Mouse (Mus musculus): ENCODE measurements around the gene Chpt1. TPM values are rescaled to one million over a fixed set of nuclear protein-coding genes. Genes with fewer than 3 reads are reported as not detected.

Gene Chpt1
- polyA plus RNA-seq, 1 experiment: 29.6 TPM

- H3K36me3 ChIP-seq (ENCODE audit: control insufficient read depth, insufficient read depth): no peaks in the 10 kb centered on the region
- no peak overlapping the region for H3K4me3 ChIP-seq
- no peaks in the 10 kb centered on the region for H3K79me2 ChIP-seq (ENCODE audit: control insufficient read depth, insufficient read depth)
- H3K27me3 ChIP-seq (ENCODE audit: control insufficient read depth, insufficient read depth, insufficient read length): no peaks in the 10 kb centered on the region
- no peak overlapping the region for H3ac ChIP-seq (ENCODE audit: control insufficient read depth, insufficient read length)
- no peak overlapping the region for H3K4me2 ChIP-seq (ENCODE audit: low read depth)
- TF ChIP-seq POLR2A (IDR thresholded peaks at IDR 0.05; ENCODE audit: insufficient read length, low read depth) (no peak), POLR2AphosphoS2 (IDR thresholded peaks at IDR 0.05; ENCODE audit: insufficient read length, low read depth) (no peak), MYOD1 (IDR thresholded peaks at IDR 0.05; ENCODE audit: control insufficient read depth in 1 of 3, insufficient read length in 2 of 3, low read depth in 2 of 3) (no peak), MAX (IDR thresholded peaks at IDR 0.05; ENCODE audit: low read depth) (no peak), REST (IDR thresholded peaks at IDR 0.05; ENCODE audit: insufficient read depth, insufficient read length) (no peak), E2F4 (IDR thresholded peaks at IDR 0.05; ENCODE audit: insufficient read depth) (no peak), MYOG (IDR thresholded peaks at IDR 0.05; ENCODE audit: control insufficient read depth in 1 of 3, insufficient read depth in 1 of 3, insufficient read length in 2 of 3, low read depth in 2 of 3) (no peak), CEBPB (IDR thresholded peaks at IDR 0.05; ENCODE audit: insufficient read depth, poor library complexity, severe bottlenecking) (no peak), USF1 (IDR thresholded peaks at IDR 0.05; ENCODE audit: low read depth) (no peak), SRF (IDR thresholded peaks at IDR 0.05; ENCODE audit: control insufficient read depth, insufficient read length, low read depth) (no peak), TCF3 (IDR thresholded peaks at IDR 0.05; ENCODE audit: insufficient read length, low read depth) (no peak), TCF12 (IDR thresholded peaks at IDR 0.05; ENCODE audit: insufficient read depth, poor library complexity, severe bottlenecking) (no peak)
These were observed 43.6 kb downstream of the Chpt1 start for GRCm38 (mm10) chr10:88460122-88460820.

GRCm38 (mm10) chr10:88459502-88459992 is 44.3 kb downstream of the Chpt1 start, which contains the start of gene Sycp3:
TSS of gene Sycp3 (plus strand) at chr10:88459569.
- H3K79me2 ChIP-seq (ENCODE audit: control insufficient read depth, insufficient read depth): no peaks in the 10 kb centered on the region
- H3K27me3 ChIP-seq (ENCODE audit: control insufficient read depth, insufficient read depth, insufficient read length): no peaks in the 10 kb centered on the region
- H3K4me3 ChIP-seq: no peak within 1 kb of the TSS
- H3K36me3 ChIP-seq (ENCODE audit: control insufficient read depth, insufficient read depth): no peaks in the 10 kb centered on the region
- no peak within 1 kb of the TSS for H3K4me2 ChIP-seq (ENCODE audit: low read depth)
- no peak within 1 kb of the TSS for H3ac ChIP-seq (ENCODE audit: control insufficient read depth, insufficient read length)
- TF ChIP-seq REST (IDR thresholded peaks at IDR 0.05; ENCODE audit: insufficient read depth, insufficient read length) (no peak), TCF12 (IDR thresholded peaks at IDR 0.05; ENCODE audit: insufficient read depth, poor library complexity, severe bottlenecking) (no peak), MYOG (IDR thresholded peaks at IDR 0.05; ENCODE audit: control insufficient read depth in 1 of 3, insufficient read depth in 1 of 3, insufficient read length in 2 of 3, low read depth in 2 of 3) (no peak), POLR2AphosphoS2 (IDR thresholded peaks at IDR 0.05; ENCODE audit: insufficient read length, low read depth) (no peak), USF1 (IDR thresholded peaks at IDR 0.05; ENCODE audit: low read depth) (no peak), MAX (IDR thresholded peaks at IDR 0.05; ENCODE audit: low read depth) (no peak), CEBPB (IDR thresholded peaks at IDR 0.05; ENCODE audit: insufficient read depth, poor library complexity, severe bottlenecking) (no peak)

- Histone ChIP-seq H3K36me3 (ENCODE audit: control insufficient read depth, insufficient read depth) (no peaks in the 10 kb centered on the region), H3K4me3 (no peak overlapping the region), H3K79me2 (ENCODE audit: control insufficient read depth, insufficient read depth) (no peaks in the 10 kb centered on the region), H3K27me3 (ENCODE audit: control insufficient read depth, insufficient read depth, insufficient read length) (no peaks in the 10 kb centered on the region), H3K4me2 (ENCODE audit: low read depth) (no peak overlapping the region), H3ac (ENCODE audit: control insufficient read depth, insufficient read length) (no peak overlapping the region)
- TF ChIP-seq POLR2AphosphoS2 (IDR thresholded peaks at IDR 0.05; ENCODE audit: insufficient read length, low read depth) (no peak), E2F4 (IDR thresholded peaks at IDR 0.05; ENCODE audit: insufficient read depth) (no peak), REST (IDR thresholded peaks at IDR 0.05; ENCODE audit: insufficient read depth, insufficient read length) (no peak), TCF3 (IDR thresholded peaks at IDR 0.05; ENCODE audit: insufficient read length, low read depth) (no peak), USF1 (IDR thresholded peaks at IDR 0.05; ENCODE audit: low read depth) (no peak), CEBPB (IDR thresholded peaks at IDR 0.05; ENCODE audit: insufficient read depth, poor library complexity, severe bottlenecking) (no peak), POLR2A (IDR thresholded peaks at IDR 0.05; ENCODE audit: insufficient read length, low read depth) (no peak), SRF (IDR thresholded peaks at IDR 0.05; ENCODE audit: control insufficient read depth, insufficient read length, low read depth) (no peak), MYOD1 (IDR thresholded peaks at IDR 0.05; ENCODE audit: control insufficient read depth in 1 of 3, insufficient read length in 2 of 3, low read depth in 2 of 3) (no peak), MYOG (IDR thresholded peaks at IDR 0.05; ENCODE audit: control insufficient read depth in 1 of 3, insufficient read depth in 1 of 3, insufficient read length in 2 of 3, low read depth in 2 of 3) (no peak), MAX (IDR thresholded peaks at IDR 0.05; ENCODE audit: low read depth) (no peak), TCF12 (IDR thresholded peaks at IDR 0.05; ENCODE audit: insufficient read depth, poor library complexity, severe bottlenecking) (no peak)
These were observed 46.1 kb downstream of the Chpt1 start for GRCm38 (mm10) chr10:88457816-88458215.

- no peak for TF ChIP-seq MYOD1 (IDR thresholded peaks at IDR 0.05; ENCODE audit: control insufficient read depth in 1 of 3, insufficient read length in 2 of 3, low read depth in 2 of 3)
- no peak for TF ChIP-seq REST (IDR thresholded peaks at IDR 0.05; ENCODE audit: insufficient read depth, insufficient read length)
- no peak for TF ChIP-seq POLR2AphosphoS2 (IDR thresholded peaks at IDR 0.05; ENCODE audit: insufficient read length, low read depth)
- TF ChIP-seq TCF12 (IDR thresholded peaks at IDR 0.05; ENCODE audit: insufficient read depth, poor library complexity, severe bottlenecking): no peak
- no peak for TF ChIP-seq POLR2A (IDR thresholded peaks at IDR 0.05; ENCODE audit: insufficient read length, low read depth)
- no peak for TF ChIP-seq MYOG (IDR thresholded peaks at IDR 0.05; ENCODE audit: control insufficient read depth in 1 of 3, insufficient read depth in 1 of 3, insufficient read length in 2 of 3, low read depth in 2 of 3)
- no peak for TF ChIP-seq CEBPB (IDR thresholded peaks at IDR 0.05; ENCODE audit: insufficient read depth, poor library complexity, severe bottlenecking)
- no peak for TF ChIP-seq USF1 (IDR thresholded peaks at IDR 0.05; ENCODE audit: low read depth)
- TF ChIP-seq SRF (IDR thresholded peaks at IDR 0.05; ENCODE audit: control insufficient read depth, insufficient read length, low read depth): no peak
- no peak for TF ChIP-seq TCF3 (IDR thresholded peaks at IDR 0.05; ENCODE audit: insufficient read length, low read depth)
- no peak for TF ChIP-seq MAX (IDR thresholded peaks at IDR 0.05; ENCODE audit: low read depth)
- no peak for TF ChIP-seq E2F4 (IDR thresholded peaks at IDR 0.05; ENCODE audit: insufficient read depth)
- H3K4me2 ChIP-seq (ENCODE audit: low read depth): peak overlapping the region; percentile 49
- H3K36me3 ChIP-seq (ENCODE audit: control insufficient read depth, insufficient read depth): peaks cover 3% of the 10 kb centered on the region
- H3K27me3 ChIP-seq (ENCODE audit: control insufficient read depth, insufficient read depth, insufficient read length): no peaks in the 10 kb centered on the region
- H3K4me3 ChIP-seq: no peak overlapping the region
- H3ac ChIP-seq (ENCODE audit: control insufficient read depth, insufficient read length): no peak overlapping the region
- H3K79me2 ChIP-seq (ENCODE audit: control insufficient read depth, insufficient read depth): no peaks in the 10 kb centered on the region
These were observed 51.9 kb downstream of the Chpt1 start for GRCm38 (mm10) chr10:88451990-88452389.

Data from myocyte (in vitro differentiated cells).